Mouse (Mus musculus): Measurements from ENCODE around the gene Ifitm2. TPM values are rescaled to one million over a fixed set of nuclear protein-coding genes. Genes with fewer than 3 reads are reported as not detected.

The Ifitm2 gene
- polyA plus RNA-seq, 1 experiment from 2014 or later = 954 TPM

GRCm38 (mm10) chr7:140939669-140940171, 16.1 kb downstream of the Ifitm2 start:
- peaks cover 26% of the 10 kb centered on the region; the same call in 1 of the 2 replicates for H3K27me3 ChIP-seq
- H3K36me3 ChIP-seq = 0 out of 2 replicates have a peak, but pooled peaks cover 2% of the 10 kb centered on the region
- H3K4me3 ChIP-seq (replicated peaks) = no peak overlapping the region
- WGBS = 4% methylated on average over 8 of the region's 8 CpGs
- H3K4me2 ChIP-seq = peak overlapping the region; percentile 38
- no peaks in the 10 kb centered on the region for H3K9me3 ChIP-seq (replicated peaks)
- H3K27ac ChIP-seq = peak overlapping the region; percentile 63
- peaks cover 34% of the 10 kb centered on the region for H3K4me1 ChIP-seq
- ATAC-seq (replicated peaks; ENCODE audit: low FRiP score) = peak; percentile 53
- no peak overlapping the region for H3K9ac ChIP-seq

- peak overlapping the region; percentile 63 for H3K27ac ChIP-seq
- no peak overlapping the region for H3K4me3 ChIP-seq (replicated peaks)
- no peak overlapping the region for H3K4me2 ChIP-seq
- H3K4me1 ChIP-seq = peaks cover 34% of the 10 kb centered on the region
- 15% methylated on average over 2 of the region's 2 CpGs for WGBS
- H3K27me3 ChIP-seq = peaks cover 33% of the 10 kb centered on the region; the same call in 1 of the 2 replicates
- H3K9ac ChIP-seq = no peak overlapping the region
- no peaks in the 10 kb centered on the region for H3K9me3 ChIP-seq (replicated peaks)
- H3K36me3 ChIP-seq = no peaks in the 10 kb centered on the region
- no peak for ATAC-seq (replicated peaks; ENCODE audit: low FRiP score)
Observed at GRCm38 (mm10) chr7:140938896-140939295, 16.9 kb downstream of the Ifitm2 start.

GRCm38 (mm10) chr7:140938436-140938835, 17.4 kb downstream of the Ifitm2 start:
- Histone ChIP-seq H3K4me3 (replicated peaks) (no peak overlapping the region), H3K9ac (no peak overlapping the region), H3K9me3 (replicated peaks) (no peaks in the 10 kb centered on the region), H3K27me3 (peaks cover 33% of the 10 kb centered on the region; the same call in 1 of the 2 replicates), H3K27ac (no peak overlapping the region), H3K36me3 (no peaks in the 10 kb centered on the region), H3K4me2 (no peak overlapping the region), H3K4me1 (peaks cover 34% of the 10 kb centered on the region)
- WGBS = 46% methylated on average over 3 of the region's 3 CpGs
- no peak for ATAC-seq (replicated peaks; ENCODE audit: low FRiP score)

GRCm38 (mm10) chr7:140927181-140927580, 28.6 kb downstream of the Ifitm2 start:
- 81% methylated on average over 6 of the region's 6 CpGs for WGBS
- H3K9ac ChIP-seq = no peak overlapping the region
- no peak overlapping the region for H3K27ac ChIP-seq
- no peak overlapping the region for H3K4me3 ChIP-seq (replicated peaks)
- H3K36me3 ChIP-seq = no peaks in the 10 kb centered on the region
- H3K4me2 ChIP-seq = no peak overlapping the region
- ATAC-seq (replicated peaks; ENCODE audit: low FRiP score) = no peak
- peaks cover 18% of the 10 kb centered on the region for H3K4me1 ChIP-seq
- no peaks in the 10 kb centered on the region for H3K9me3 ChIP-seq (replicated peaks)
- H3K27me3 ChIP-seq = peaks cover 37% of the 10 kb centered on the region

GRCm38 (mm10) chr7:140923070-140923775, 32.6 kb downstream of the Ifitm2 start:
- H3K9ac ChIP-seq = no peak overlapping the region
- ATAC-seq (replicated peaks; ENCODE audit: low FRiP score) = 0 out of 2 replicates have a peak, but pooled peaks have one; percentile 30
- H3K27me3 ChIP-seq = peaks cover 74% of the 10 kb centered on the region
- no peaks in the 10 kb centered on the region for H3K9me3 ChIP-seq (replicated peaks)
- WGBS = 22% methylated on average over 30 of the region's 30 CpGs
- peak overlapping the region; percentile 41 for H3K4me3 ChIP-seq (replicated peaks)
- no peaks in the 10 kb centered on the region for H3K36me3 ChIP-seq
- 0 out of 2 replicates have a peak overlapping the region, but pooled peaks have one; percentile 13 for H3K27ac ChIP-seq
- peak overlapping the region; percentile 74 for H3K4me2 ChIP-seq
- peaks cover 26% of the 10 kb centered on the region for H3K4me1 ChIP-seq

- peak; percentile 79 for ATAC-seq (replicated peaks; ENCODE audit: low FRiP score)
- Histone ChIP-seq H3K4me3 (replicated peaks) (peak overlapping the region; percentile 41), H3K9me3 (replicated peaks) (no peaks in the 10 kb centered on the region), H3K4me2 (peak overlapping the region; percentile 74), H3K27ac (0 out of 2 replicates have a peak overlapping the region, but pooled peaks have one; percentile 13), H3K4me1 (peaks cover 26% of the 10 kb centered on the region), H3K36me3 (no peaks in the 10 kb centered on the region), H3K27me3 (peaks cover 81% of the 10 kb centered on the region), H3K9ac (0 out of 2 replicates have a peak overlapping the region, but pooled peaks have one; percentile 8)
- under 1% methylated on average over 49 of the region's 49 CpGs for WGBS
Observed at GRCm38 (mm10) chr7:140922398-140923069, 33.3 kb downstream of the Ifitm2 start.

GRCm38 (mm10) chr7:140921225-140921975, 34.4 kb downstream of the Ifitm2 start:
- Histone ChIP-seq H3K9ac (no peak overlapping the region), H3K27ac (no peak overlapping the region), H3K4me1 (peaks cover 26% of the 10 kb centered on the region), H3K27me3 (peaks cover 84% of the 10 kb centered on the region), H3K36me3 (no peaks in the 10 kb centered on the region), H3K4me3 (replicated peaks) (peak overlapping the region; percentile 41; the same call in 1 of the 2 replicates), H3K9me3 (replicated peaks) (no peaks in the 10 kb centered on the region), H3K4me2 (peak overlapping the region; percentile 74)
- 22% methylated on average over 22 of the region's 22 CpGs for WGBS
- ATAC-seq (replicated peaks; ENCODE audit: low FRiP score) = no peak

- Histone ChIP-seq H3K4me3 (replicated peaks) (0 out of 2 replicates have a peak within 1 kb of the TSS, but pooled peaks have one; percentile 41), H3K36me3 (no peaks in the 10 kb centered on the region), H3K4me2 (peak within 1 kb of the TSS; percentile 74), H3K9me3 (replicated peaks) (no peaks in the 10 kb centered on the region), H3K9ac (no peak within 1 kb of the TSS), H3K27ac (no peak within 1 kb of the TSS), H3K4me1 (peaks cover 26% of the 10 kb centered on the region), H3K27me3 (peaks cover 81% of the 10 kb centered on the region)
- 52% methylated on average over 8 of the region's 8 CpGs for WGBS
- no peak for ATAC-seq (replicated peaks; ENCODE audit: low FRiP score)
Observed at GRCm38 (mm10) chr7:140920418-140921029, 35.3 kb downstream of the Ifitm2 start, which contains the start of gene Nlrp6. Gene Nlrp6, plus strand, starts transcription at chr7:140920902.

- Histone ChIP-seq H3K4me1 (peaks cover 26% of the 10 kb centered on the region), H3K9me3 (replicated peaks) (no peaks in the 10 kb centered on the region), H3K36me3 (no peaks in the 10 kb centered on the region), H3K27ac (no peak overlapping the region), H3K4me3 (replicated peaks) (no peak overlapping the region), H3K27me3 (peaks cover 75% of the 10 kb centered on the region), H3K4me2 (no peak overlapping the region), H3K9ac (no peak overlapping the region)
- no peak for ATAC-seq (replicated peaks; ENCODE audit: low FRiP score)
- WGBS = 53% methylated on average over 4 of the region's 4 CpGs
Observed at GRCm38 (mm10) chr7:140919911-140920310, 35.9 kb downstream of the Ifitm2 start.

GRCm38 (mm10) chr7:140914031-140914690, 41.6 kb downstream of the Ifitm2 start:
- H3K27me3 ChIP-seq = peaks cover 18% of the 10 kb centered on the region
- 81% methylated on average over 8 of the region's 8 CpGs for WGBS
- no peak overlapping the region for H3K9ac ChIP-seq
- H3K4me1 ChIP-seq = peaks cover 8% of the 10 kb centered on the region; the same call in 1 of the 2 replicates
- H3K27ac ChIP-seq = 0 out of 2 replicates have a peak overlapping the region, but pooled peaks have one; percentile 59
- no peak overlapping the region for H3K4me3 ChIP-seq (replicated peaks)
- no peak for ATAC-seq (replicated peaks; ENCODE audit: low FRiP score)
- H3K4me2 ChIP-seq = no peak overlapping the region
- H3K36me3 ChIP-seq = no peaks in the 10 kb centered on the region
- H3K9me3 ChIP-seq (replicated peaks) = no peaks in the 10 kb centered on the region

All from kidney, embryonic 15.5 days (tissue).